Mouse (Mus musculus): ENCODE results near the gene Dapk2.

DNA sequence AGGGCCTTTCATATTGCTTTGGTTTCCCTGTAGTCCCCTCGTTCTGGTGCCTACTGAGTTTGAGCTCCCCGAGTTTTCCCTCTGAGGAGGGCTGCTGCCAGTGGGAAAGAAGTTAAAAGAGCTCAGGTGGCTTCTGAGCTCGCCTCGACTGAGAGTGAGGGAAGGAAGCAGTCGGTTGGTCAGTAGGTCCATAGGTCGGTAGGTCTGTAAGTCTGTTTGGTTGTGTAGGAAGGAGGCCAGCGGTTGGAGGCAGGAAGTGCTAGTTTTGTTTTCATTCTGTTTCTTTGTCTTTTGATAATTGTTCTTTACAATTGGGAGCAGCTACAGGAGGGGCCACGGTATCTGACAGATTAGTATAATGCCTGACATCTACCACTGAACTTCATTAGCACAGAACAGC is 47.9 kb upstream of the Dapk2 start:
- TF ChIP-seq CTCF (IDR thresholded peaks at IDR 0.05) (no peak), POLR2A (IDR thresholded peaks at IDR 0.05; ENCODE audit: insufficient read depth, low read depth, low read length) (no peak)
